Mouse (Mus musculus) heart, adult 2 months (tissue): ENCODE data around the gene Cenpa. TPM values are rescaled to one million over a fixed set of nuclear protein-coding genes. Genes with fewer than 3 reads are reported as not detected.

Experiments
- DNase-seq, 2 experiments: peaks; one replicate each; pipeline ENCODE4 v3.0.0; 2021
- H3K27ac ChIP-seq: fragments of 200-600 bp; 2 replicates; pipeline ENCODE4 v1.8.1; 2022
- H3K27me3 ChIP-seq: fragments of 200-500 bp; 2 replicates; pipeline ENCODE4 v1.6.1; 2012; ENCODE audit warnings: mild to moderate bottlenecking, low read length, inconsistent platforms, mixed read lengths; ENCODE audit not compliant: control insufficient read depth, insufficient read depth
- H3K36me3 ChIP-seq: fragments of 200-500 bp; 2 replicates; pipeline ENCODE4 v1.6.1; 2012; ENCODE audit warnings: low read length, inconsistent platforms; ENCODE audit not compliant: control insufficient read depth, insufficient read depth
- H3K4me1 ChIP-seq: fragments of 200-500 bp; 2 replicates; pipeline ENCODE4 v1.6.1; 2011; ENCODE audit warnings: low read length; ENCODE audit not compliant: control insufficient read depth, insufficient read depth
- H3K4me3 ChIP-seq: fragments of 200-600 bp; 2 replicates; pipeline ENCODE4 v1.8.1; 2022
- H3K79me2 ChIP-seq: fragments of 200-500 bp; replicated peaks from 2 replicates; pipeline ENCODE4 v1.6.1; 2012; ENCODE audit warnings: mild to moderate bottlenecking, inconsistent platforms, low read length, moderate library complexity, mixed read lengths; ENCODE audit not compliant: control insufficient read depth, insufficient read depth
- H3K9ac ChIP-seq: fragments of 200-500 bp; 2 replicates; pipeline ENCODE4 v1.6.1; 2012; ENCODE audit warnings: low read depth, mild to moderate bottlenecking, control low read depth, inconsistent platforms, low read length, mixed read lengths
- CTCF ChIP-seq: fragments of 200-600 bp; IDR thresholded peaks from 2 replicates; pipeline ENCODE4 v1.8.1; 2022; ENCODE audit warnings: antibody characterized with exemption, mild to moderate bottlenecking, moderate library complexity
- EP300 ChIP-seq: fragments of 200-500 bp; IDR thresholded peaks from 2 replicates; pipeline ENCODE4 v1.6.1; 2011; ENCODE audit warnings: low read depth, low read length, control low read depth; ENCODE audit not compliant: insufficient read depth
- POLR2A ChIP-seq: fragments of 200-500 bp; IDR thresholded peaks from 2 replicates; pipeline ENCODE4 v1.6.1; 2011; ENCODE audit warnings: mild to moderate bottlenecking, low read depth, low read length, control low read depth; ENCODE audit not compliant: insufficient read depth
- WGBS: fragments of 180-500 bp; shearing (Covaris S2); methylation state at CpG from one replicate; pipeline ENCODE4 v1.1.7; 2018; 5-methylcytosine and 5-hydroxymethylcytosine counted together
- intact Hi-C: fragments of 180-260 bp; cut with DNase I; formaldehyde crosslinking; loops from one replicate; pipeline ENCODE4 v1.15.1; 2025
- polyA plus RNA-seq: library from polyadenylated mRNA; depleted of rRNA; stranded (reverse); fragments of >200 nt; gene quantifications from 2 replicates; pipeline ENCODE4 v1.2.3, GENCODE M21; 2012
- total RNA-seq, 2 experiments: library from RNA; stranded (reverse); gene quantifications; 2 replicates each; pipeline ENCODE4 v1.2.3; 2021

Gene Cenpa
- total and polyA plus RNA-seq, 3 experiments, result 43.9 to 51.3 (median 51.0) TPM

DNA sequence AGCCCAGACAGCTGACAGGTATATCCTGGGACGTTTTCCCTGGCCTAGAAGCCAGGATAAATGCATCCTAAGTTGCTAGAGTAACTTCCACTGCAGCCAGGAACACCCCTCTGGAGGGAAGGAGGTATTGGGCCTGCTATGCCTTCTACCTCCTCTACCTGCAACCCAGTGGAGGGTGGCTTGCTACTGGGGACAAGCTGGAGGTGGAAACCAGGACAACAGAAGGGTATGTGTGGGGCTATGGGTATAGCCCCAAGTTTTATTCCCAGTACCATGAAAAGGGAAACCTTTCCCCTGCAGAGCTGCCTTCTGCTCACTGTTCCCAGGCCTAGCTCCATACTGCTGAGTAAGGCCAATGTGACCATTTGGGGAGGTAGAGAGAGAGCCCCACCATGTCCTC, 42.3 kb upstream of the Cenpa start:
- Histone ChIP-seq H3K27me3 (peaks cover 5% of the 10 kb centered on the region; the same call in 1 of the 2 replicates), H3K27ac (no peak overlapping the region; the same call in 1 of the 2 replicates), H3K36me3 (no peaks in the 10 kb centered on the region), H3K79me2 (no peaks in the 10 kb centered on the region), H3K9ac (no peak overlapping the region), H3K4me3 (no peak overlapping the region), H3K4me1 (peaks cover 5% of the 10 kb centered on the region; the same call in 1 of the 2 replicates)
- intact Hi-C loops, result no loop called here
- TF ChIP-seq EP300 (no peak), CTCF (no peak), POLR2A (no peak)
- 39% methylated on average over 1 of the region's 1 CpGs for WGBS
- DNase-seq, result no peak

- no peaks in the 10 kb centered on the region for H3K79me2 ChIP-seq
- 58% methylated on average over 4 of the region's 4 CpGs for WGBS
- no peak overlapping the region for H3K9ac ChIP-seq
- no peak for DNase-seq
- peaks cover 5% of the 10 kb centered on the region; the same call in 1 of the 2 replicates for H3K27me3 ChIP-seq
- no peak overlapping the region for H3K4me3 ChIP-seq
- TF ChIP-seq CTCF (no peak), POLR2A (no peak), EP300 (no peak)
- peaks cover 5% of the 10 kb centered on the region; the same call in 1 of the 2 replicates for H3K4me1 ChIP-seq
- H3K36me3 ChIP-seq, result no peaks in the 10 kb centered on the region
- no peak overlapping the region; the same call in 1 of the 2 replicates for H3K27ac ChIP-seq
- intact Hi-C loops, result no loop called here
Measured at GRCm38 (mm10) chr5:30624908-30625307, 41.7 kb upstream of the Cenpa start.

DNA sequence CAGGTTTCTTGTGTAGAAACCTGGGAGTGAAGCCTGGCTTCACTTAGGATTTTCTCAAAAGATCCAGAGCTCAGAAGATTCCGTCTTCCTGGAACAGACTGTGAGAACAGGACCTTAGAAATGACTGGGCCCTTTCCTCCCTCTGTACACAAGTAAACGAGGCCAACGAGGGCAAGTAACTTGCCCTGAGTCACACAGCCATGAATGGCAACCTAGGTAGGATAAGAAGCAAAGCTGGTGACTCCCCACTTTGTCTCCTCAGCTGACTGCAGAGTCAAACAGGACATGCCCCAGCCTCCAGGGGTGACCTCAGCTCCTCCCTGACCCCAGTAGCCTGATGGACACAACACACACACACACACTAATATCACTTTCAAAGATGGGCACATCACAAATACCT, 41.2 kb upstream of the Cenpa start:
- H3K9ac ChIP-seq, result no peak overlapping the region
- no peak overlapping the region for H3K27ac ChIP-seq
- H3K79me2 ChIP-seq, result no peaks in the 10 kb centered on the region
- no peak for DNase-seq
- TF ChIP-seq EP300 (no peak), POLR2A (no peak), CTCF (no peak)
- intact Hi-C loops, result no loop called here
- H3K4me3 ChIP-seq, result no peak overlapping the region
- H3K4me1 ChIP-seq, result peaks cover 5% of the 10 kb centered on the region; the same call in 1 of the 2 replicates
- H3K36me3 ChIP-seq, result no peaks in the 10 kb centered on the region
- WGBS, result 72% methylated on average over 3 of the region's 3 CpGs
- H3K27me3 ChIP-seq, result peaks cover 5% of the 10 kb centered on the region; the same call in 1 of the 2 replicates

- peak overlapping the region; percentile 10 for H3K27ac ChIP-seq
- intact Hi-C loops, result no loop called here
- no peak overlapping the region for H3K9ac ChIP-seq
- DNase-seq, result no peak
- no peaks in the 10 kb centered on the region for H3K79me2 ChIP-seq
- no peak overlapping the region for H3K4me3 ChIP-seq
- no peaks in the 10 kb centered on the region for H3K36me3 ChIP-seq
- WGBS, result 68% methylated on average over 8 of the region's 8 CpGs
- no peak for TF ChIP-seq CTCF
- TF ChIP-seq POLR2A, result no peak
- TF ChIP-seq EP300, result no peak
- peaks cover 5% of the 10 kb centered on the region; the same call in 1 of the 2 replicates for H3K4me1 ChIP-seq
- peaks cover 5% of the 10 kb centered on the region; the same call in 1 of the 2 replicates for H3K27me3 ChIP-seq
Measured at GRCm38 (mm10) chr5:30626331-30627105, 40.1 kb upstream of the Cenpa start.

- H3K36me3 ChIP-seq, result no peaks in the 10 kb centered on the region
- peak overlapping the region; percentile 40 for H3K27ac ChIP-seq
- H3K4me1 ChIP-seq, result peaks cover 5% of the 10 kb centered on the region; the same call in 1 of the 2 replicates
- 54% methylated on average over 3 of the region's 3 CpGs for WGBS
- DNase-seq, result peak in 1 of 2 experiments; percentile 45
- H3K27me3 ChIP-seq, result no peaks in the 10 kb centered on the region
- no peak overlapping the region for H3K4me3 ChIP-seq
- H3K79me2 ChIP-seq, result no peaks in the 10 kb centered on the region
- 0 out of 2 replicates have a peak, but pooled peaks have one; percentile 10 for TF ChIP-seq POLR2A
- TF ChIP-seq CTCF, result no peak
- TF ChIP-seq EP300, result peak; percentile 61; the same call in 1 of the 2 replicates
- intact Hi-C loops, result no loop called here
- no peak overlapping the region for H3K9ac ChIP-seq
Measured at GRCm38 (mm10) chr5:30628511-30628910, 38.1 kb upstream of the Cenpa start.

DNA sequence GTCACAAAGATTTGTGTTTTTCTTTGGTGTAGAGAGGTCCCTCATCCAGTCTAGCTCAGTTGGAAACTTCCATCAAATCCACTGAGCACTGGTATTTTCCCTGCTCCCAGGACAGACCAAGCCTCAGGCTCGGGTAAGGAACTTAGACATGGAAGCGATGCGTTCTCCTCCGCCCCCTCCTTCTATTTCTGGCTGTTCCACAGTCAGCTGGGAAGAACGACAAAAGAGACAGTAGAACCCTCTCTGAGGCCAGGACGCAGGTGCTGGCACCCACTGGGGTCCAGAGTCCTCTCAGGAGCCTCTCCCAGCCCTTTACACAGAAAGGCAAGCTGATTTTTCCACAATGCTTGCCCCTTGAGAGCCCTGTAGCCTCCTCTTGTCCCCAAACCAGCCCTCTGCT, 36.2 kb upstream of the Cenpa start:
- H3K9ac ChIP-seq, result no peak overlapping the region
- H3K4me1 ChIP-seq, result peaks cover 5% of the 10 kb centered on the region; the same call in 1 of the 2 replicates
- DNase-seq, result no peak
- H3K27me3 ChIP-seq, result no peaks in the 10 kb centered on the region
- no peak for TF ChIP-seq POLR2A
- TF ChIP-seq EP300, result no peak
- no peak for TF ChIP-seq CTCF
- H3K4me3 ChIP-seq, result no peak overlapping the region
- no peak overlapping the region for H3K27ac ChIP-seq
- H3K36me3 ChIP-seq, result no peaks in the 10 kb centered on the region
- 52% methylated on average over 6 of the region's 6 CpGs for WGBS
- intact Hi-C loops, result loop anchor here (10.0 kb wide), 2 partner anchors 236 to 396 kb away; partner anchors contain the start of gene Selenoi
- no peaks in the 10 kb centered on the region for H3K79me2 ChIP-seq
